Mouse (Mus musculus) C2C12 (cell line): Measurements from ENCODE around the gene Cbx7.

ENCODE experiments used
- CTCF ChIP-seq: IDR thresholded peaks from one replicate; pipeline ENCODE4 v1.5.1; 2011; ENCODE audit not compliant: control insufficient read depth, insufficient read depth, insufficient read length
- MAX ChIP-seq: IDR thresholded peaks from one replicate; pipeline ENCODE4 v1.6.1; 2011; ENCODE audit warnings: mild to moderate bottlenecking, control low read depth

GRCm38 (mm10) chr15:79928316-79928715 is 42.6 kb downstream of the Cbx7 start:
- no peak for TF ChIP-seq CTCF
- no peak for TF ChIP-seq MAX
